Mouse (Mus musculus) thymus, postnatal 25 days (tissue): ENCODE measurements around the gene Eaf1.
A peak's percentile ranks its signal among the peaks of the same experiment; 100 is the strongest.
"Not testable (repeated sequence)": the region's sequence is repeated elsewhere in the genome, so short reads cannot be mapped to it uniquely, and the experiment has no call there.

Experiments
- DNase-seq: peaks from one replicate; pipeline ENCODE4 v3.0.0; 2022

Eaf1 gene

GRCm38 (mm10) chr14:31494349-31494974 lies at the start of gene Eaf1:
Gene Eaf1, plus strand, starts transcription at chr14:31494399.
- peak; percentile 63 for DNase-seq

- DNase-seq = no peak
Measured at GRCm38 (mm10) chr14:31448994-31449393, 45.2 kb upstream of the Eaf1 start.

GRCm38 (mm10) chr14:31453946-31454345 lies 40.3 kb upstream of the Eaf1 start:
- DNase-seq = not testable (repeated sequence)

GRCm38 (mm10) chr14:31454849-31455566 lies 39.2 kb upstream of the Eaf1 start:
- DNase-seq = no peak

- no peak for DNase-seq
Measured at GRCm38 (mm10) chr14:31456064-31456721, 38.0 kb upstream of the Eaf1 start.

GRCm38 (mm10) chr14:31458006-31458405 lies 36.2 kb upstream of the Eaf1 start:
- no peak for DNase-seq

GRCm38 (mm10) chr14:31462226-31462625 lies 32.0 kb upstream of the Eaf1 start:
- not testable (repeated sequence) for DNase-seq

GRCm38 (mm10) chr14:31462886-31463285 lies 31.3 kb upstream of the Eaf1 start:
- no peak for DNase-seq

GRCm38 (mm10) chr14:31464176-31464575 lies 30.0 kb upstream of the Eaf1 start:
- DNase-seq = no peak

GRCm38 (mm10) chr14:31469711-31470110 lies 24.5 kb upstream of the Eaf1 start:
- no peak for DNase-seq

GRCm38 (mm10) chr14:31472451-31473061 lies 21.6 kb upstream of the Eaf1 start:
- peak; percentile 65 for DNase-seq

GRCm38 (mm10) chr14:31473297-31473696 lies 20.9 kb upstream of the Eaf1 start:
- no peak for DNase-seq

GRCm38 (mm10) chr14:31482417-31482816 lies 11.8 kb upstream of the Eaf1 start:
- no peak for DNase-seq

- no peak for DNase-seq
Measured at GRCm38 (mm10) chr14:31486465-31486864, 7.7 kb upstream of the Eaf1 start.

- DNase-seq = no peak
Measured at GRCm38 (mm10) chr14:31488055-31488454, 6.1 kb upstream of the Eaf1 start.

- no peak for DNase-seq
Measured at GRCm38 (mm10) chr14:31493901-31494300, 298 bp upstream of the Eaf1 start.

GRCm38 (mm10) chr14:31494975-31495455 lies 816 bp downstream of the Eaf1 start, which contains the start of gene Mettl6:
Gene Mettl6, minus strand, starts transcription at chr14:31495040.
- peak; percentile 91 for DNase-seq

GRCm38 (mm10) chr14:31495538-31495937 lies 1.3 kb downstream of the Eaf1 start:
- no peak for DNase-seq

GRCm38 (mm10) chr14:31496241-31496646 lies 2.0 kb downstream of the Eaf1 start:
- no peak for DNase-seq

GRCm38 (mm10) chr14:31499526-31499925 lies 5.3 kb downstream of the Eaf1 start:
- no peak for DNase-seq

- DNase-seq = no peak
Measured at GRCm38 (mm10) chr14:31503406-31503805, 9.2 kb downstream of the Eaf1 start.

- DNase-seq = no peak
Measured at GRCm38 (mm10) chr14:31506456-31506855, 12.3 kb downstream of the Eaf1 start.

GRCm38 (mm10) chr14:31509911-31510310 lies 15.7 kb downstream of the Eaf1 start:
- DNase-seq = no peak
